Mouse (Mus musculus) spleen, postnatal 10 days (tissue): ENCODE data around the gene Tle4.

ENCODE experiments used
- DNase-seq, 2 experiments: peaks; one replicate each; pipeline ENCODE4 v3.0.0; 2021 to 2022; ENCODE audit warnings: low spot score in 2 of 2

The Tle4 gene

DNA sequence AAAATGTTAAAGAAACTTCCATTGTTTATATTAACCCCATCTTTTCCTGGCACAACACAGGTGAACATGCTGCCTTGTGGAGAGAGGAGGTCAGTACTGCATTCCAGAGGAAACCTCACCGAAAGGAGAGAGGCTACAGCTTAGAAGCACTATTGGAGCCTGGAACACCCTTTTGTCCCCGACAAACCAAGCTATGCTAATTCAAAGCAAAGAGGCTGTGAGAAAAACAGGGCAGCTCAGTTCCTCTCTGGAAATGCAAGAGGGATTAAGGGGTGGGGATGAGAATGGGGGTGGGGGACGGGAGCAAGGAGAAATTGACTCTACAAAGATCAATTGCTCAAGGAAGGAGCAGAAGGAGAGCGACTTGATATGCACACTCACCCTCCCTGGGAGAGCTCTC lies 182.9 kb downstream of the Tle4 start:
- no peak for DNase-seq

DNA sequence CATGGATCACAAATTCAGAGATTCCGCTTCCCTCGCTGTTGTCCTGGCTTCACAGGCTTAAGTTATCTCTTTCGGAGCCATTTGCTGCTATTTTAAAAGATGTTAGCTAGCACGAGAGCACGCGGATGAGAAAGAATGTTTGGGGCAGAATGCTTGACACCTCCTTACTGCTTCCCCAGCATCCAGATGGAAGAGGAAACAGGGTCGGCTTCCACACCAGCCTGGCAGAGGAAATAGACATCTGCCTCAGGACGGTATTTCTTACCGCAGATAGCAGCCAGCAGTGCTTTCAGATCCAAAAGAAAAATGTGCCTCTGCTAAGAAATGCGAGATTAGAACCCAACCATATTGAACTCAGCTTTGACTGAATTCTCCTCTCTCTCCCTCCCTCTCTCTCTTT lies 191.2 kb downstream of the Tle4 start:
- DNase-seq: no peak
